Mouse (Mus musculus): Measurements from ENCODE around the gene Fgd5. TPM values are rescaled to one million over a fixed set of nuclear protein-coding genes. Genes with fewer than 3 reads are reported as not detected.
"Not testable (repeated sequence)": the region's sequence is repeated elsewhere in the genome, so short reads cannot be mapped to it uniquely, and the experiment has no call there.

Fgd5 gene
- polyA plus RNA-seq (2015; fragmentation: Nextera tagmentation; extraction: Ambion mirVana) = 6.0 and 6.5 TPM in 2 replicates

GRCm38 (mm10) chr6:91978371-91979300 is at the start of gene Fgd5:
Gene Fgd5, plus strand, starts transcription at chr6:91978878.
- Histone ChIP-seq H3K4me2 (ENCODE audit: low read depth, low read length) (peak within 1 kb of the TSS; percentile 94), H3K27ac (ENCODE audit: low read length) (no peak within 1 kb of the TSS), H3K27me3 (replicated peaks; ENCODE audit: control insufficient read depth, insufficient read depth, low read length) (peaks cover 34% of the 10 kb centered on the region), H3K36me3 (ENCODE audit: control insufficient read depth, insufficient read depth, low read length) (no peaks in the 10 kb centered on the region), H3K4me3 (ENCODE audit: low read length) (peak within 1 kb of the TSS; percentile 56), H3K4me1 (ENCODE audit: control insufficient read depth, insufficient read depth, low read length) (peaks cover 8% of the 10 kb centered on the region), H3K9me3 (ENCODE audit: control insufficient read depth, low read length) (no peaks in the 10 kb centered on the region), H3K9ac (ENCODE audit: low read depth, low read length) (peak within 1 kb of the TSS; percentile 71)
- ATAC-seq = peak; percentile 82
- 2% methylated on average over 52 of the region's 62 CpGs for WGBS

GRCm38 (mm10) chr6:91931231-91931630 is 47.4 kb upstream of the Fgd5 start:
- WGBS = 54% methylated on average over 5 of the region's 5 CpGs
- no peak overlapping the region for H3K4me3 ChIP-seq (ENCODE audit: low read length)
- H3K4me1 ChIP-seq (ENCODE audit: control insufficient read depth, insufficient read depth, low read length) = no peaks in the 10 kb centered on the region
- H3K36me3 ChIP-seq (ENCODE audit: control insufficient read depth, insufficient read depth, low read length) = no peaks in the 10 kb centered on the region
- no peaks in the 10 kb centered on the region for H3K9me3 ChIP-seq (ENCODE audit: control insufficient read depth, low read length)
- H3K9ac ChIP-seq (ENCODE audit: low read depth, low read length) = no peak overlapping the region
- H3K27me3 ChIP-seq (replicated peaks; ENCODE audit: control insufficient read depth, insufficient read depth, low read length) = no peaks in the 10 kb centered on the region
- no peak overlapping the region for H3K4me2 ChIP-seq (ENCODE audit: low read depth, low read length)
- H3K27ac ChIP-seq (ENCODE audit: low read length) = no peak overlapping the region
- ATAC-seq = no peak

GRCm38 (mm10) chr6:91938491-91938890 is 40.2 kb upstream of the Fgd5 start:
- H3K4me3 ChIP-seq (ENCODE audit: low read length) = no peak overlapping the region
- no peak overlapping the region for H3K9ac ChIP-seq (ENCODE audit: low read depth, low read length)
- H3K4me2 ChIP-seq (ENCODE audit: low read depth, low read length) = no peak overlapping the region
- no peaks in the 10 kb centered on the region for H3K4me1 ChIP-seq (ENCODE audit: control insufficient read depth, insufficient read depth, low read length)
- H3K27me3 ChIP-seq (replicated peaks; ENCODE audit: control insufficient read depth, insufficient read depth, low read length) = no peaks in the 10 kb centered on the region
- no peaks in the 10 kb centered on the region for H3K9me3 ChIP-seq (ENCODE audit: control insufficient read depth, low read length)
- no peak for ATAC-seq
- WGBS = 59% methylated on average over 4 of the region's 4 CpGs
- no peak overlapping the region for H3K27ac ChIP-seq (ENCODE audit: low read length)
- no peaks in the 10 kb centered on the region for H3K36me3 ChIP-seq (ENCODE audit: control insufficient read depth, insufficient read depth, low read length)

GRCm38 (mm10) chr6:91948426-91948825 is 30.3 kb upstream of the Fgd5 start:
- WGBS = 74% methylated on average over 2 of the region's 2 CpGs
- Histone ChIP-seq H3K9ac (ENCODE audit: low read depth, low read length) (no peak overlapping the region), H3K36me3 (ENCODE audit: control insufficient read depth, insufficient read depth, low read length) (no peaks in the 10 kb centered on the region), H3K27me3 (replicated peaks; ENCODE audit: control insufficient read depth, insufficient read depth, low read length) (no peaks in the 10 kb centered on the region), H3K9me3 (ENCODE audit: control insufficient read depth, low read length) (no peaks in the 10 kb centered on the region), H3K4me3 (ENCODE audit: low read length) (no peak overlapping the region), H3K4me2 (ENCODE audit: low read depth, low read length) (no peak overlapping the region), H3K27ac (ENCODE audit: low read length) (no peak overlapping the region), H3K4me1 (ENCODE audit: control insufficient read depth, insufficient read depth, low read length) (no peaks in the 10 kb centered on the region)
- ATAC-seq = no peak

GRCm38 (mm10) chr6:91958015-91958414 is 20.7 kb upstream of the Fgd5 start:
- not testable (repeated sequence) for H3K36me3 ChIP-seq (ENCODE audit: control insufficient read depth, insufficient read depth, low read length); H3K4me2 ChIP-seq (ENCODE audit: low read depth, low read length); H3K27me3 ChIP-seq (replicated peaks; ENCODE audit: control insufficient read depth, insufficient read depth, low read length); H3K4me3 ChIP-seq (ENCODE audit: low read length); H3K9ac ChIP-seq (ENCODE audit: low read depth, low read length); H3K27ac ChIP-seq (ENCODE audit: low read length); H3K9me3 ChIP-seq (ENCODE audit: control insufficient read depth, low read length); H3K4me1 ChIP-seq (ENCODE audit: control insufficient read depth, insufficient read depth, low read length)
- 7% methylated on average over 3 of the region's 8 CpGs for WGBS
- ATAC-seq = peak; percentile 68

GRCm38 (mm10) chr6:91960028-91960811 is 18.5 kb upstream of the Fgd5 start:
- Histone ChIP-seq H3K4me3 (ENCODE audit: low read length) (no peak overlapping the region), H3K4me2 (ENCODE audit: low read depth, low read length) (0 out of 2 replicates have a peak overlapping the region, but pooled peaks have one; percentile 11), H3K9ac (ENCODE audit: low read depth, low read length) (no peak overlapping the region), H3K36me3 (ENCODE audit: control insufficient read depth, insufficient read depth, low read length) (no peaks in the 10 kb centered on the region), H3K27ac (ENCODE audit: low read length) (peak overlapping the region; percentile 67), H3K9me3 (ENCODE audit: control insufficient read depth, low read length) (no peaks in the 10 kb centered on the region), H3K4me1 (ENCODE audit: control insufficient read depth, insufficient read depth, low read length) (no peaks in the 10 kb centered on the region), H3K27me3 (replicated peaks; ENCODE audit: control insufficient read depth, insufficient read depth, low read length) (no peaks in the 10 kb centered on the region)
- peak; percentile 58 for ATAC-seq
- 27% methylated on average over 8 of the region's 8 CpGs for WGBS

GRCm38 (mm10) chr6:91963429-91963828 is 15.2 kb upstream of the Fgd5 start:
- 13% methylated on average over 4 of the region's 4 CpGs for WGBS
- Histone ChIP-seq H3K27me3 (replicated peaks; ENCODE audit: control insufficient read depth, insufficient read depth, low read length) (no peaks in the 10 kb centered on the region), H3K4me3 (ENCODE audit: low read length) (no peak overlapping the region), H3K36me3 (ENCODE audit: control insufficient read depth, insufficient read depth, low read length) (no peaks in the 10 kb centered on the region), H3K9ac (ENCODE audit: low read depth, low read length) (no peak overlapping the region), H3K27ac (ENCODE audit: low read length) (no peak overlapping the region), H3K4me1 (ENCODE audit: control insufficient read depth, insufficient read depth, low read length) (no peaks in the 10 kb centered on the region), H3K9me3 (ENCODE audit: control insufficient read depth, low read length) (no peaks in the 10 kb centered on the region), H3K4me2 (ENCODE audit: low read depth, low read length) (no peak overlapping the region)
- peak; percentile 41; the same call in 1 of the 2 replicates for ATAC-seq

GRCm38 (mm10) chr6:91965060-91965459 is 13.6 kb upstream of the Fgd5 start:
- H3K36me3 ChIP-seq (ENCODE audit: control insufficient read depth, insufficient read depth, low read length) = no peaks in the 10 kb centered on the region
- no peak overlapping the region for H3K27ac ChIP-seq (ENCODE audit: low read length)
- no peak overlapping the region for H3K4me3 ChIP-seq (ENCODE audit: low read length)
- H3K4me2 ChIP-seq (ENCODE audit: low read depth, low read length) = no peak overlapping the region
- H3K4me1 ChIP-seq (ENCODE audit: control insufficient read depth, insufficient read depth, low read length) = no peaks in the 10 kb centered on the region
- H3K9me3 ChIP-seq (ENCODE audit: control insufficient read depth, low read length) = no peaks in the 10 kb centered on the region
- no peaks in the 10 kb centered on the region for H3K27me3 ChIP-seq (replicated peaks; ENCODE audit: control insufficient read depth, insufficient read depth, low read length)
- ATAC-seq = no peak
- no peak overlapping the region for H3K9ac ChIP-seq (ENCODE audit: low read depth, low read length)
- 82% methylated on average over 8 of the region's 8 CpGs for WGBS

- Histone ChIP-seq H3K4me1 (ENCODE audit: control insufficient read depth, insufficient read depth, low read length) (no peaks in the 10 kb centered on the region), H3K9me3 (ENCODE audit: control insufficient read depth, low read length) (no peaks in the 10 kb centered on the region), H3K4me2 (ENCODE audit: low read depth, low read length) (no peak overlapping the region), H3K36me3 (ENCODE audit: control insufficient read depth, insufficient read depth, low read length) (no peaks in the 10 kb centered on the region), H3K4me3 (ENCODE audit: low read length) (no peak overlapping the region), H3K27ac (ENCODE audit: low read length) (no peak overlapping the region), H3K9ac (ENCODE audit: low read depth, low read length) (no peak overlapping the region), H3K27me3 (replicated peaks; ENCODE audit: control insufficient read depth, insufficient read depth, low read length) (no peaks in the 10 kb centered on the region)
- WGBS = 44% methylated on average over 6 of the region's 6 CpGs
- no peak for ATAC-seq
Measured at GRCm38 (mm10) chr6:91966006-91966405, 12.7 kb upstream of the Fgd5 start.
